Mouse (Mus musculus): ENCODE data around the gene Gm45062. TPM values are rescaled to one million over a fixed set of nuclear protein-coding genes. Genes with fewer than 3 reads are reported as not detected.

Gene Gm45062
- polyA plus RNA-seq, 1 experiment from 2014 or later: 4.2 TPM

DNA sequence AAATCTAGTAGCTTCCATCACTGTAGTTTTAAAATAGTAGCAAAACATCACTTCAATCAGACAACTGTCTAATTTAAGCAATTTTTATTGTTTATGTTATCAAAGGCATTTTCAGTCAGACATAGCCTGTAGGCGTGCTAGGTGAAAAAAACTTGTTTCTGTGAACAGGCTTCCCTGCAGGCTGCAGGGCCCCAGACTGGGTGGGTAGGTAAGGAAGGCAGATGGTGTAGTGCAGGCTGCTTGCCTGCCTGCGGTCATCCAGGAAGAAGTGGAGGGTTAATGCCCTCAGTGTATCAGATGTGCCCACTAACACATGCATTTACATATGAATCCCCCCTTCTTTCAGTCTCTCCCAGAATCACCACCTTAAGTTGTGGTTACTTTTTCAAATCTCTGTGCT, 386.5 kb downstream of the Gm45062 start:
- peaks cover 5 to 6% of the 10 kb centered on the region in 2 experiments for H3K4me1 ChIP-seq (ENCODE audit: control insufficient read depth in 2 of 2, insufficient read depth in 2 of 2, low read length in 2 of 2)
- H3K9me3 ChIP-seq (ENCODE audit: control insufficient read depth, low read length): no peaks in the 10 kb centered on the region
- ATAC-seq (ENCODE audit: insufficient number of reproducible peaks, insufficient read depth, low FRiP score, low read depth): no peak
- no peaks in the 10 kb centered on the region for H3K27me3 ChIP-seq (ENCODE audit: control insufficient read depth, insufficient read depth, low read length)
- 0 out of 2 replicates have a peak, but pooled peaks cover 4% of the 10 kb centered on the region for H3K36me3 ChIP-seq (ENCODE audit: control insufficient read depth, insufficient read depth, low read length)
- H3K4me3 ChIP-seq (ENCODE audit: control insufficient read depth in 1 of 2, insufficient read depth in 1 of 2, low read depth in 1 of 2, low read length in 2 of 2): no peak overlapping the region
- no peak overlapping the region for H3K4me2 ChIP-seq (ENCODE audit: low read length)
- WGBS: 75% methylated on average over 2 of the region's 2 CpGs
- H3K27ac ChIP-seq (replicated peaks in 1 of 2; ENCODE audit: control insufficient read depth in 1 of 2, insufficient read depth in 1 of 2, low read depth in 2 of 2, low read length in 2 of 2): no peak overlapping the region
- H3K9ac ChIP-seq (ENCODE audit: low read length): no peak overlapping the region

Other genes starting within 250 kb of the Gm45062 start
- 0.04 and 0.15 TPM in 2 replicates for gene Col28a1, start 66.8 kb upstream of the Gm45062 start, polyA plus RNA-seq (2014; fragmentation: Nextera tagmentation; extraction: Ambion mirVana)
- 16.9 and 17.3 TPM in 2 replicates for gene Mios, start 50.2 kb upstream of the Gm45062 start, polyA plus RNA-seq (2014; fragmentation: Nextera tagmentation; extraction: Ambion mirVana)
- gene Rpa3, start 277 bp upstream of the Gm45062 start, polyA plus RNA-seq (2014; fragmentation: Nextera tagmentation; extraction: Ambion mirVana): 103 and 109 TPM in 2 replicates
- gene Umad1, start 162 bp upstream of the Gm45062 start, polyA plus RNA-seq (2014; fragmentation: Nextera tagmentation; extraction: Ambion mirVana): 21.4 and 26.3 TPM in 2 replicates